Mouse (Mus musculus) midbrain, embryonic 11.5 days (tissue): ENCODE measurements around the gene Olfr429. TPM values are rescaled to one million over a fixed set of nuclear protein-coding genes. Genes with fewer than 3 reads are reported as not detected.

Experiments
- ATAC-seq: fragments of 200-750 bp; cut with Nextera tagmentation; 2 replicates; pipeline ENCODE4 v1.8.0; 2017; ENCODE audit warnings: moderate TSS enrichment, moderate library complexity; ENCODE audit not compliant: low FRiP score
- DNase-seq: peaks from one replicate; pipeline ENCODE4 v3.0.0; 2015; ENCODE audit warnings: low spot score; ENCODE audit errors: missing footprints
- H3K27ac ChIP-seq: fragments of 300-500 bp; sonication (generic); 2 replicates; pipeline ENCODE4 v1.5.1; 2014; ENCODE audit warnings: low read depth, low read length
- H3K27me3 ChIP-seq: fragments of 300-500 bp; sonication (generic); 2 replicates; pipeline ENCODE4 v1.6.1; 2014; ENCODE audit warnings: mild to moderate bottlenecking, low read length, moderate library complexity, mixed read lengths; ENCODE audit not compliant: control insufficient read depth, insufficient read depth
- H3K36me3 ChIP-seq: fragments of 300-500 bp; sonication (generic); 2 replicates; pipeline ENCODE4 v1.6.1; 2014; ENCODE audit warnings: mild to moderate bottlenecking, low read length, moderate library complexity, mixed read lengths; ENCODE audit not compliant: control insufficient read depth, insufficient read depth
- H3K4me1 ChIP-seq: fragments of 300-500 bp; sonication (generic); 2 replicates; pipeline ENCODE4 v1.6.1; 2014; ENCODE audit warnings: low read length; ENCODE audit not compliant: control insufficient read depth, insufficient read depth
- H3K4me2 ChIP-seq: fragments of 300-500 bp; sonication (generic); 2 replicates; pipeline ENCODE4 v1.6.1; 2014; ENCODE audit warnings: mild to moderate bottlenecking, moderate library complexity
- H3K4me3 ChIP-seq: fragments of 300-500 bp; sonication (generic); 2 replicates; pipeline ENCODE4 v1.5.1; 2014; ENCODE audit warnings: low read depth, low read length
- H3K9ac ChIP-seq: fragments of 300-500 bp; sonication (generic); 2 replicates; pipeline ENCODE4 v1.6.1; 2014; ENCODE audit warnings: low read length
- H3K9me3 ChIP-seq: fragments of 300-500 bp; sonication (generic); 2 replicates; pipeline ENCODE4 v1.6.1; 2016; ENCODE audit warnings: low read length; ENCODE audit not compliant: control insufficient read depth
- WGBS: fragments of 180-500 bp; shearing (Covaris S2); extraction: QIAGEN DNeasy Blood & Tissue Kit; methylation state at CpG from one replicate; pipeline ENCODE4 v1.1.7; 2014; 5-methylcytosine and 5-hydroxymethylcytosine counted together
- polyA plus RNA-seq: library from polyadenylated mRNA; unstranded; fragments of >200 nt; fragmentation: Nextera tagmentation; extraction: Ambion mirVana; gene quantifications from 2 replicates; pipeline ENCODE4 v1.2.1, GENCODE M21; 2014

The Olfr429 gene
- polyA plus RNA-seq, 1 experiment from 2014 or later = not detected

DNA sequence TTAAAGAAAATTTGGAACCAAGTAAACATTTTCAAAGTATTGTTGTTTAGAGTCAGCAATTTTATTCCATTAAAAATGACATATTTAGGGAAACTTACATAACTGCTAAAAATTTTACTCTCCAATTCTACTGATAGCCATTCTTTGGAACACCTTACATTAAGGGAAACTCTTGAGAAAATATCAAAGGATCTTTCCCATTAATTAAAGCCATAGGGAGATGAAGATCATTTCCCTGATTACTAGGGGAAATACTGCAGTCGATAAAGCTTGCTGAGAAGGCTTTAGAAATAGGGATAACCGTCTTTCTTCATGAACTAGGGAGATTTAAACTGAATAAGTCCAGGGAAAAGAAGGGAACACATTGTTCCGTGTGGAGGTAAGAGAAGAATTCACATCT, 47.1 kb downstream of the Olfr429 start, which contains the start of gene Olfr424:
Gene Olfr424, plus strand, starts transcription at position 301 of the 400 bp plus-strand sequence.
- no peaks in the 10 kb centered on the region for H3K27me3 ChIP-seq
- 84% methylated on average over 3 of the region's 3 CpGs for WGBS
- no peaks in the 10 kb centered on the region for H3K9me3 ChIP-seq
- H3K4me3 ChIP-seq = no peak within 1 kb of the TSS
- DNase-seq (no peak), ATAC-seq (no peak)
- H3K4me1 ChIP-seq = no peaks in the 10 kb centered on the region
- H3K36me3 ChIP-seq = no peaks in the 10 kb centered on the region
- no peak within 1 kb of the TSS for H3K9ac ChIP-seq
- no peak within 1 kb of the TSS for H3K4me2 ChIP-seq
- no peak within 1 kb of the TSS for H3K27ac ChIP-seq

DNA sequence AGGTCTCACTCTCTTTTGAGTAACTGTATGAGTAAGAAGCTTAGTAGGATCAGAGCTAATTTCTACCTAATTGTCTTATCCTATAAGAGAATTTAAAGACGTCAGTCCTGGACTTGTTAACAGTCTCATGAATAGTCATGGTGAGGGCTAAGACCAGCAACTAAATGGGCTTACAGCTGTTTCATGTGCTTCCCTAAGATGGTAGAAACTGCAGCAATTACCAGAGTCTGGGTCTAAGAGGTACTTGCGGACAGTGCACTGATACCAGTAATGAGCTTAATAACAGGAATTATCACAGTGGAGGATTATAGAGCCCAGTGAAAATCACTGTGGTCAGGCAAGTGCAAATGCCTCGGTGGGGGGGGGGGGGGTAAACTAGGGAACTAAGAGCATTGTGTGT, 47.9 kb downstream of the Olfr429 start:
- no peak overlapping the region for H3K9ac ChIP-seq
- H3K27me3 ChIP-seq = no peaks in the 10 kb centered on the region
- WGBS = 60% methylated on average over 3 of the region's 3 CpGs
- DNase-seq = no peak
- no peak overlapping the region for H3K27ac ChIP-seq
- ATAC-seq = peak; percentile 38; the same call in 1 of the 2 replicates
- no peaks in the 10 kb centered on the region for H3K9me3 ChIP-seq
- no peaks in the 10 kb centered on the region for H3K4me1 ChIP-seq
- no peak overlapping the region for H3K4me2 ChIP-seq
- no peak overlapping the region for H3K4me3 ChIP-seq
- no peaks in the 10 kb centered on the region for H3K36me3 ChIP-seq

Other genes with a start within 250 kb of the Olfr429 start
- gene Ifi211, start 171.3 kb upstream of the Olfr429 start, polyA plus RNA-seq = 0.15 and 0.19 TPM in 2 replicates
- 0.36 and 0.58 TPM in 2 replicates for gene Mndal, start 141.8 kb upstream of the Olfr429 start, polyA plus RNA-seq
- 0.10 TPM in 1 of 2 replicates, not detected in the other for gene Ifi203, start 141.7 kb upstream of the Olfr429 start, polyA plus RNA-seq
- gene Ifi202b, start 101.6 kb upstream of the Olfr429 start, polyA plus RNA-seq = not detected in 2 replicates
- not detected in 2 replicates for gene Ifi205, start 52.5 kb upstream of the Olfr429 start, polyA plus RNA-seq
- not detected in 2 replicates for gene Olfr433, start 43.6 kb upstream of the Olfr429 start, polyA plus RNA-seq
- gene Olfr432, start 35.1 kb upstream of the Olfr429 start, polyA plus RNA-seq = not detected in 2 replicates
- not detected in 2 replicates for gene Olfr430, start 17.7 kb upstream of the Olfr429 start, polyA plus RNA-seq
- not detected in 2 replicates for gene Olfr427, start 12.6 kb downstream of the Olfr429 start, polyA plus RNA-seq
- gene Olfr231, start 36.8 kb downstream of the Olfr429 start, polyA plus RNA-seq = not detected in 2 replicates
- gene Olfr424, start 47.2 kb downstream of the Olfr429 start, polyA plus RNA-seq = not detected in 2 replicates
- not detected in 2 replicates for gene Olfr420, start 71.3 kb downstream of the Olfr429 start, polyA plus RNA-seq
- gene Spta1, start 88.4 kb downstream of the Olfr429 start, polyA plus RNA-seq = 2.1 TPM in 2 replicates
- not detected in 2 replicates for gene Olfr419, start 167.7 kb downstream of the Olfr429 start, polyA plus RNA-seq
- not detected in 2 replicates for gene Mptx1, start 246.2 kb downstream of the Olfr429 start, polyA plus RNA-seq